Mouse (Mus musculus) duodenum, adult 2 months (tissue): ENCODE measurements around the gene 1700092M07Rik. TPM values are rescaled to one million over a fixed set of nuclear protein-coding genes. Genes with fewer than 3 reads are reported as not detected.

ENCODE experiments used
- polyA plus RNA-seq: library from polyadenylated mRNA; depleted of rRNA; stranded (reverse); fragments of >200 nt; gene quantifications from 2 replicates; pipeline ENCODE4 v1.2.3, GENCODE M21; 2012; ENCODE audit warnings: low replicate concordance; rRNA removed

The 1700092M07Rik gene
- not detected in 2 replicates for polyA plus RNA-seq

GRCm38 (mm10) chr19:8740603-8741002 lies at the start of gene 1700092M07Rik:
1700092M07Rik (plus strand) TSS chr19:8740718.

GRCm38 (mm10) chr19:8722907-8723573 lies 17.5 kb upstream of the 1700092M07Rik start, which contains the start of gene Slc3a2:
Slc3a2 (minus strand) TSS chr19:8723369.

GRCm38 (mm10) chr19:8735389-8736159 lies 4.9 kb upstream of the 1700092M07Rik start, which contains the start of gene Wdr74:
Wdr74 (plus strand) TSS chr19:8735827.

GRCm38 (mm10) chr19:8741243-8741869 lies 838 bp downstream of the 1700092M07Rik start, which contains the start of gene Stx5a:
Stx5a (plus strand) TSS chr19:8741413.

GRCm38 (mm10) chr19:8756635-8757387 lies 16.3 kb downstream of the 1700092M07Rik start, which contains the start of gene Nxf1:
Nxf1 (plus strand) TSS chr19:8757073.

GRCm38 (mm10) chr19:8770567-8771270 lies 30.2 kb downstream of the 1700092M07Rik start, which contains the start of gene Tmem223:
Tmem223 (plus strand) TSS chr19:8770996.

GRCm38 (mm10) chr19:8774086-8774835 lies 33.7 kb downstream of the 1700092M07Rik start, which contains the start of gene Tmem179b:
Tmem179b (minus strand) TSS chr19:8774467.

GRCm38 (mm10) chr19:8786008-8786781 lies 45.7 kb downstream of the 1700092M07Rik start, which contains the start of gene Taf6l:
Taf6l (minus strand) TSS chr19:8786417.

Other genes with a start within 250 kb of the 1700092M07Rik start
- gene Slc22a8, start 149.5 kb upstream of the 1700092M07Rik start, polyA plus RNA-seq = 0.02 and 0.04 TPM in 2 replicates
- gene Slc22a6, start 122.7 kb upstream of the 1700092M07Rik start, polyA plus RNA-seq = not detected in 2 replicates
- gene Chrm1, start 76.9 kb upstream of the 1700092M07Rik start, polyA plus RNA-seq = 2.3 and 6.0 TPM in 2 replicates
- gene Slc3a2, start 17.3 kb upstream of the 1700092M07Rik start, polyA plus RNA-seq = 127 and 449 TPM in 2 replicates
- gene Wdr74, start 4.9 kb upstream of the 1700092M07Rik start, polyA plus RNA-seq = 12.4 and 17.1 TPM in 2 replicates
- 54.0 and 56.6 TPM in 2 replicates for gene Stx5a, start 695 bp downstream of the 1700092M07Rik start, polyA plus RNA-seq
- gene Nxf1, start 16.4 kb downstream of the 1700092M07Rik start, polyA plus RNA-seq = 22.0 and 28.9 TPM in 2 replicates
- gene Tmem223, start 30.3 kb downstream of the 1700092M07Rik start, polyA plus RNA-seq = 147 and 196 TPM in 2 replicates
- 107 and 114 TPM in 2 replicates for gene Tmem179b, start 33.7 kb downstream of the 1700092M07Rik start, polyA plus RNA-seq
- 6.5 and 12.9 TPM in 2 replicates for gene Taf6l, start 45.7 kb downstream of the 1700092M07Rik start, polyA plus RNA-seq
- 12.3 and 13.7 TPM in 2 replicates for gene Polr2g, start 57.9 kb downstream of the 1700092M07Rik start, polyA plus RNA-seq
- 0.99 and 1.2 TPM in 2 replicates for gene Zbtb3, start 61.8 kb downstream of the 1700092M07Rik start, polyA plus RNA-seq
- 3.4 and 8.2 TPM in 2 replicates for gene Ttc9c, start 78.6 kb downstream of the 1700092M07Rik start, polyA plus RNA-seq
- gene Hnrnpul2, start 79.3 kb downstream of the 1700092M07Rik start, polyA plus RNA-seq = 7.7 and 10.3 TPM in 2 replicates
- gene AC129217.1, start 89.1 kb downstream of the 1700092M07Rik start, polyA plus RNA-seq = 2.3 TPM in 1 of 2 replicates, not detected in the other
- gene Bscl2, start 96.7 kb downstream of the 1700092M07Rik start, polyA plus RNA-seq = 88.6 and 106 TPM in 2 replicates
- gene Gng3, start 98.5 kb downstream of the 1700092M07Rik start, polyA plus RNA-seq = 0.63 and 1.1 TPM in 2 replicates
- 0.41 and 0.53 TPM in 2 replicates for gene Lrrn4cl, start 110.0 kb downstream of the 1700092M07Rik start, polyA plus RNA-seq
- gene Ubxn1, start 130.8 kb downstream of the 1700092M07Rik start, polyA plus RNA-seq = 81.5 and 127 TPM in 2 replicates
- 8.7 and 9.9 TPM in 2 replicates for gene Uqcc3, start 140.2 kb downstream of the 1700092M07Rik start, polyA plus RNA-seq
- gene Lbhd1, start 143.0 kb downstream of the 1700092M07Rik start, polyA plus RNA-seq = 0.25 and 0.41 TPM in 2 replicates
- not detected in 2 replicates for gene Gm49403, start 143.2 kb downstream of the 1700092M07Rik start, polyA plus RNA-seq
- 4.2 and 6.4 TPM in 2 replicates for gene 1810009A15Rik, start 148.1 kb downstream of the 1700092M07Rik start, polyA plus RNA-seq
- gene Gm49416, start 148.2 kb downstream of the 1700092M07Rik start, polyA plus RNA-seq = not detected in 2 replicates
- gene Ints5, start 152.3 kb downstream of the 1700092M07Rik start, polyA plus RNA-seq = 16.7 and 22.1 TPM in 2 replicates
- 55.3 and 67.9 TPM in 2 replicates for gene Ganab, start 157.4 kb downstream of the 1700092M07Rik start, polyA plus RNA-seq
- 78.8 and 91.5 TPM in 2 replicates for gene B3gat3, start 179.7 kb downstream of the 1700092M07Rik start, polyA plus RNA-seq
- gene Rom1, start 188.6 kb downstream of the 1700092M07Rik start, polyA plus RNA-seq = 15.7 and 17.8 TPM in 2 replicates
- 32.1 and 32.8 TPM in 2 replicates for gene Eml3, start 188.8 kb downstream of the 1700092M07Rik start, polyA plus RNA-seq
- 15.3 and 15.4 TPM in 2 replicates for gene Mta2, start 201.2 kb downstream of the 1700092M07Rik start, polyA plus RNA-seq
- 12.7 and 15.2 TPM in 2 replicates for gene Tut1, start 213.1 kb downstream of the 1700092M07Rik start, polyA plus RNA-seq
- 66.9 and 98.4 TPM in 2 replicates for gene Eef1g, start 226.3 kb downstream of the 1700092M07Rik start, polyA plus RNA-seq
- gene Ahnak, start 248.6 kb downstream of the 1700092M07Rik start, polyA plus RNA-seq = 3.3 and 9.9 TPM in 2 replicates